Mouse (Mus musculus) gastrocnemius, adult 18-20 months (tissue): ENCODE results near the gene Cys1. TPM values are rescaled to one million over a fixed set of nuclear protein-coding genes. Genes with fewer than 3 reads are reported as not detected.
"Not testable (repeated sequence)": the region's sequence is repeated elsewhere in the genome, so short reads cannot be mapped to it uniquely, and the experiment has no call there.

Source experiments
- DNase-seq: peaks from one replicate; pipeline ENCODE4 v3.0.0; 2021; ENCODE audit warnings: low spot score
- long read RNA-seq, 2 experiments: library from polyadenylated mRNA; stranded (forward); transcript quantifications; one replicate each; pipeline ENCODE4 v2.0.0; 2021
- total RNA-seq, 2 experiments: library from RNA; stranded (reverse); gene quantifications; 2 replicates each; pipeline ENCODE4 v1.2.3; 2021

Cys1 gene
- 1 to 10 TPM; 1.7 to 2.7 TPM for total RNA-seq
- long read RNA-seq, experiment 1, result 0 reads
- long read RNA-seq, experiment 2, partial matches to known transcripts, result 0 of 3 reads
- long read RNA-seq, experiment 2, other reads (novel, unspliced or antisense), result 1 of 3 reads

DNA sequence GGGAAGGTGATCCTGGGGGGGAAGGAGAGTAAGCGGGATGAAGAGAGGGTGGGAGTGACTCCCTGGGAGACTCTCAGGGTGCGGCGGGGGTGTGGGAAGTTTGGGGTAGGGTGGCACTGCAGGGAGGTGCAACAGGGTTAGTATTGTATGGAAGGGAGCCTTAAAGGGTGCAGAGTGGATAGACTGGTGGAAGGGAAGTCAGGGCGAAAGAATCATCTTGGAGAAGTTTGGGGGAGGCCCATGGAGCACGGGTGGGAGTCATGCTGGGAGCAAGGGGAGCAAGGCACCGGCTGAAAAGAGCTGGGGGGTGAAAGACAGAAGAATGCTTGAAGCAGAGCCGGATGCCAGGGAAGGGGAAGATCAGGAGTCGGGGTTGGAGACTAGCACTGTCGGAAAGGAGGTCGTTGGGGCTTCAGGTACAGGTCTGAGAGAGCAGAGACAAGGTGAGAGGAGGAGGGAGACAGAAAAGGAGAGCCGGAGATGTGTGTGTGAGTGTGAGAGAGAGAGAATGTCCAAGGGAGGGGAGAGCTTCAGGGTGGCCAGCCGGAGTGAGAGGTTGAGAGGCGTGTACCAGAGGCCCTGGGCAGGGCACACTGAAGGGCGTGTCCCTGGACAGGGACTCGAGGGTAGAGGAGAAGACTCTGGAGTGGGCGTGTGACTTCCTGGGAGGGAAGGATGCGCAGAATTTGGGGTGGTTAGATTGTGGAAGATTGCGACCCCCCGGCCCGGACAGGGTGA, at the start of gene Cys1:
Cys1 (minus strand) TSS at position 528 of the 738 bp plus-strand sequence.
- peak; percentile 20 for DNase-seq

DNA sequence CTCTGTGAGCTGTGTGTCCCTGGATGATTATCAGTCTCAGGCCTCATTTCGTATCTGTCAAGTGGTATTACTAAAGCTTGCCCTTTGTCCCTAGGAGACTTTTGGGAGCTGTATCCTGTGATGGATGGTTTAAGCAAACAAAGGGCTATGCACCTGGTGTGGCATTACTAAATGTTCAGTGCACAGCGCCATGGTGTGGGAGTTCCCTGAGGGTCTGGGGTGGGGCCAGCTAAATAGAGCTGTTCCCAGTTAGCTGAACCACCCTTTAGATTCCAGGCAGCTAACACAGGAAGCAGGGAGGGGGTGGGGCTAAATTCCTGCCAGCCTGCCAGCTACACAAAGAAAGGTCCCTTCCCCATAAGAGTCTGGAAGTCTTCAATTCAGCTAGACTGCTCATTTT, 42.8 kb upstream of the Cys1 start:
- DNase-seq, result no peak

DNA sequence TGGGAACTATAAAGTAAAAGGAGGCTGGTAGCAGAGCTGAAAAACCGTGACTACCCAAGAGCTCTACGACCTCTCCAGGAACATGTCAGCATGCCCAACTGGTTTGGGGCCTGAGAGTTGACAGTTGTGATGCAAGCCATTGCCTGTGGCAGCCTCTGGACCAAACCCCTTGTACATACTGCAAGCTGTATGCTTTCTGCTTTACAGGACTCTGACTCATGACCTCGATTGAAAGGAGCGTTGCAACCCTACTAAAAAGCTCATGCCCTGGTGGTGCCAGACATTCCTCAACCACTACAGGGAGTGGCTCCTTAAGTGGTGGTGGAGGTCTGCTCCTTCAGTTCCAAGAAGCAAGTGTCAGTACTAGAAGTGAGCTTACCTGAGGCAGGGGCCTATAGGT, 42.2 kb upstream of the Cys1 start:
- DNase-seq, result no peak

DNA sequence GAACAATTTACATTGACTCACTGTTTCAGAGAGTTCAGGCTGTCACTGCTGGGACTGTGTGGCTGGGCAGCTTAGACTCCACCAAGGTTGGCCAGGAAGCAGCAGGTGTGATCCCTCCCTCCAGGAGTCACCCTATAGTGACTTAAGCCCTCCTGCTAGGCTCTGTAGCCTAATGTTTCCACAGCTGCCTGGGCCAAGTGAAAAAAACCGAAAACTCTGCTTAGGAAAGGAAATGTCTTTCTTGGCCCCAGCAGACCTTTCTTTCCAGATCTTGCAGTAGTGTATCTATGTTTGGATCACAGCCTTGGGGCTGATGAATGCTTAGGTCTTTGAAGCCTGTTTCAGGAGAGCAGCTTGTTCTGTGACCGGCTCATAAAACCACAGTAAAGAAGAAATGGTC, 41.8 kb upstream of the Cys1 start:
- no peak for DNase-seq

DNA sequence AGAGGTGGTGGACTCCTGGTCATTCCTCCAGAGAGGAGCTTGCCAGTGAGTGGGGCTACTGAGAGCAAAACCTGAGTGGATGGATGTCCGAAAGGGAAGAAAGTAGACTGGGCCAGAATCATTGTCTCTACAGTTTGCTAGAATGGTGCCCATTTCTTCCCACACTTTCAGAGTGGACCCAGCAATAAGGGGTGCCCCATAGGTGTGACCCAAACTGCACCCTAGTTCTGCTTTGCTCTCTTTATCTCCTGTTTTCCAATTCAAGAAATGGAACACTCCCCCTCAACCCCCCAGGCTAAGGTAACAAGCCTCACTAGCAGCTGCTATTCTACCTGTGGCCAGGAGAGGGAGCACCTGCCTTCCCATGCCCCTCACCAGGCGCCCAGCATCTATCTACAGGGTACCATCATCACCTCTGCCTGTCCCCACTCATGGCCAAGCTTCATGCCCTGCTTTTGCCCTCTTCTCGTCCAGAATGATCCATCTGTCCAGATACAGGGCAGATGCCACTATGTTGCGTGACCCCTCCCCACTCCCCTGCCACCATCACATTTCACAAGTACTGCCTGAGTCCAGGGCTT, 35.2 kb upstream of the Cys1 start:
- DNase-seq, result no peak

DNA sequence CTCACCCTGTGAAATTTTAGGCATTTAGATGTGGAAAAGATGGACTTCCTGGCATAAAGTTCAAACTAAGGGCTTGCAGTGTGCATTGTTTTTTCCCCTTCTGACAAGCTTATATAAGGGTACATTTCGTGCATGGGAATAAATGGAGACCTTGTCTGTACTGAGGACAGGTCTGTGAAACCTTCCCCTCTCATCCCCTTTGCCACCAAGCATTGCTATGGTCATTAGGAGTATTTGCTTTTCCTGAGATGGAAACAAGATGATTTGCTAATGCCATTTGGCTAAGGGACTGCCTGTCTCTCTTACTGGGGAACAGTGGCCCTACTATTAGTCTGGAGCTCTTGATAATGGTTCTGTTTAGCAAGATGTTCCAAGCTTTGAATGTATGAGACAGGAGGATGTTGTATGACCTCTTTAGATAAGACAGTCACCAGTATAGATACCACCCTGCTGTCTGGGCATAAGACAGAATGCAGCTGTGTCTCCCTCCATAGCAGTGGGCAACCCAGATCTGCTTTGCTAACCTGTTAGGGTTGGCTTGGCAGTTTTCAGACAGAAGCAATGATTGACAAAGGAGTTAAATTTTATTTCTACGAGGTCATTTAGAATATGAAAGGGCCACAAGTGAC, 33.8 kb upstream of the Cys1 start:
- no peak for DNase-seq

DNA sequence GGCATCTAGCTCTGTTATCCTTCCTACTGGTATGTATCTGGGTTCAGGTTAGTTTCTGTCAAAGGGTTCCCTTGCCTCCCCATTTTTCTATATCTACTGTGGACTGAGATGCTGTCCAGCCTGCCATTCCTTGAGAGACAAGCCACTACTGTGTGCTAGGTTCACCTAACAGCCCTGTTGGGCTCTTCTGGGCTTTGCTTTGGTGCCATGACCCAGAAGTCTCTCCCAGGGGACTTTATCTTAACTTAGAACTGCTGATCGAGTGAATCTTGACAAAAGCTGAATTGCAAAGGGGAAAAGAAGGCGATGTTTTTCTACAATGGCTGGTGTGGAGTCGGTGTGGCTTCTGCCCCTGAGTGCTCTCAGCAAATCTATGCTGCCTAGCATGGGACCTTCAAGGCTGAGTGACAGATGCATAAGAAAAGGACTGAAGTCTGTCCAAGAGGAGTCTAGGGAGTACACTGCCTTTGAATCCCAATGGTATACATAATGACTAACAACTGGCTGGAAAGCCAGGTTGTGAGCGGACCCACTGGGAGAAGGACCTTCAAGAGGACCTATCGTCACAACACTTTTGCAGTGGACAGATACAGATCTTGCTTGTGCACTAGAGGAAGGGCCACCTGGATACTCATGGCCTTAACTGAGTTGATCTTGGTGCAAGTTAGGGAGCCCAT, 33.1 kb upstream of the Cys1 start:
- DNase-seq, result no peak

DNA sequence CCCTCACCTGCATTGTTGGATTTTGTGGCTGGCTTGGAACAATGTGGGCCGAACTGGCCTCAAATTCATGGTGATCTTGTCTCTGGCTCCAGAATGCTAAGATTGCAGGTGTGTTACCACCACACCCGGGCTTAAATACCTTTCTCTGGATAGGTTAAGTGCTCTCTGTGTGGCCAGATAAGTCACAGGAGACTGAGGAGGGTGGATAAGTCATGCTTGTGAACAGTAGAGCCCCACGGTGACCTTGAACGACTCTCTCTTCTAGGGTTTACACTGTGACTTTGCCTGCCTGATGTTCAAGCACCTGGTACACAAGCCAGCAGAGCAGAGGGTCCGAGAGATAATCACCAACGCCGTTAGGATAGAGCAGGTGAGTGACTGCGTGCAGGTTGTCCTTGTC, 30.8 kb upstream of the Cys1 start:
- DNase-seq, result no peak

DNA sequence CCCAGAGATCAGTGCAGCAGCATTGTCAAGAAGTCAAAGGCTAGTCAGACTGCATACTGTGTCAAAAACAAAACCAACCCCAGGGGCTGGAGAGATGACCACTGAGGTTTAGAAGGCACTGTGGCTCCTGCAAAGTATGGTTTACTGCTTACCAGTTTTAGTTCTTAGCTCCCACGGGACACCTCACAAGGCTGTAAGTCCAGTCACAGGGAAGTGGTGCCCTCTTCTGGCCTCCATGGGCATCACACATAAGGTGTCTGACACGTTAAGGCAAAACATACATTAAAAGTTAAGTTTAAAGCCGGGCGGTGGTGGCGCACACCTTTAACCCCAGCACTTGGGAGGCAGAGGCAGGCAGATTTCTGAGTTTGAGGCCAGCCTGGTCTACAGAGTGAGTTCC, 29.1 kb upstream of the Cys1 start:
- no peak for DNase-seq

DNA sequence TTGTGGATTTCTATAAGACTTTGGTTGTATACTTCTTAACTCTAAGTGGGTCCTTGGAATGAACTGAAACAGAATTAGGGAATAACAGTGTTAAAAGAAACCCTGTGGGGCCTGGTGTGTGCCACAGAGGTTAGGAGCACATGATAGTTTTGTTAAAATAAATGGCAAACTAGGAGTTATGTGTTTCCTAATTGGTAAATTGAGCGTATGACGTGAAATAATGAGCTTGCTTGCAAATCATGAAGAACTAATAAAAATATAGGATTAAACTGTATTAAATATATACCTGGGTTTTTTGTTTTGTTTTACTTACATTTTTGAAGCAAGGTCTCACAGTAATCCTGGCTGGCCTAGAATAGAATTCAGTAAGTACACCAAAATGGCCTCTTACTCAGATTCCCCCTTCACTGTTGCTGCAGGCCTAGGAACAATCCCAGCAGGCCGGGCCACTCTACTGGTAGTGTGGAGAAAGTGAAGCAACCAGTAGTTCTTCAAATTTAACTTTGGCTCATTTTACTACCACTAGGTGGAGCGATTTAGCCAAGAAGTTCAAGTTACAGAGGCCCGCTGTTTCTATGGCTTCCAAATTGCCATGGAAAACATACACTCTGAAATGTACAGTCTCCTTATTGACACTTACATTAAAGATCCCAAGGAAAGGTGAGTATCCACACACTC, 28.4 kb upstream of the Cys1 start:
- peak; percentile 73 for DNase-seq

DNA sequence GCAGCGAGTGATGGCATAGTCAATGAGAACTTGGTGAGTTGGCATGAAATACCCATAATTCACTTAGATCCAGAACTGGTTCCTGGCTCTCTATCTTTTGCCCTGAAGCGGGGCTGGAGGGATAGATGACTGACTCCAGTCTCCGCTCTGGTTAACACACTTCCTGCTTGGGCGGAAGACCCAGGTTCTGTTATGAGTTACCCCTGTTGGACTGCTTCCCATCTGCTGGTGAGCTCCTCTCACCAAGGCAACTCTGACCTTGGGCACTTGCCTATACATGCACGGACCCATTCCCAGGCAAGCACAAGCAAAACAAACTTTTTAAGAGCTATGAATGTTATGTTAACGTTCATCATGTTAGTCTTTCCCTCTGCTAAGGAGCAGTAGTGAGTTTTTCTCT, 27.8 kb upstream of the Cys1 start:
- no peak for DNase-seq

DNA sequence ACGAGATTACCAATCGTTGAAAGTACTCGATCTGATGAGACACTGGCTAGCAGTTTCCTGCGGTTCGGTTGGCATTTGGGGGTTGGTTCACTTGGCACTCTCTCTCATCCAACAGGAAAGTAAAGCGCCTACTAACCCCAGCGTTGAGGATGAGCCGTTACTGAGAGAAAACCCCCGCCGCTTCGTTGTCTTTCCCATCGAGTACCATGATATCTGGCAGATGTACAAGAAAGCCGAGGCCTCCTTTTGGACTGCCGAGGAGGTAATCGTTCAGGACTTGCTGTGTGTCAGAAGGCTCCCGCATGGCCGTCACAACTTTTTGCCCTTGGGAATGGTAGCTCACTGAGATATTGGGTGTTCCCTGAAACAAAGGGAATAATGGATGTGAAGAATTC, 27.2 kb upstream of the Cys1 start:
- DNase-seq, result no peak

DNA sequence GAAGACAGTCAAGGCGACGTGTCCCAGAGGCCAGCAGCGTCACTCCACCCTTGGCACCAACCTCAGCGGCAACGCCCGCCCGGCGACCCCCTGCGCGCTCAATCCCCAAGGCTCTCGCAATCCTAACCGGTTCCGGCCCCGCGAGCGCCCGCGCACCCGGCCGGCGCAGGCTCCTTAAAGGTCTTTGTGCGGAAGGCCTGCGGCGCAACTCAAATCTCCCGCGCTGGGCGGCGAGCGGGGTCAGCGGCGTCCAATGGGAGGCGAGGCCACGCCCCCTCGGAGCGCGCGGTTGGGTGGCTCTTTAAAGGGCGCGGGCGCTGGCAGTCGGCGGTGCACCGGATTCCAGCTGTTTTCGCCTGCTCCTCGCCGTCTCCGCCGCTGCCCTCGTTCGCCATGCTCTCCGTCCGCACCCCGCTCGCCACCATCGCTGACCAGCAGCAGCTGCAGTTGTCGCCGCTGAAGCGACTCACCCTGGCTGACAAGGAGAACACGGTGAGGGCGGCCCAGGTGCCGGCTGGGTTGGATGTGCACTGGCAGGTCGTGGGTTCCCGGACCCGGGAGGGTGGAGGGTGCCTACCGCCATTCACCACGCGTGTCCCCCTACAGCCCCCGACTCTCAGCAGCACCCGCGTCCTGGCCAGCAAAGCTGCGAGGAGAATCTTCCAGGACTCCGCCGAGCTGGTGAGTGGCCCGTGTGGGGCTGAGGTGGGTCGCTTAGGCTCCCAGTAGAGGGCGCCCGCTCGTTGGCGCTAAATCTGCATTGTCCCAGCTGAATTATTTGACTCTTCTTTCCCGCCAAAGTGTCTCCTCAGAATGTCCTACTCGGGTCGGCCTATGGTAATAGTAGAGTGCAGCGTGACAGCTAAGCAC, 26.6 kb upstream of the Cys1 start, which contains the start of gene Rrm2:
Rrm2 (plus strand) TSS at position 288 of the 870 bp plus-strand sequence.
- peak; percentile 92 for DNase-seq

DNA sequence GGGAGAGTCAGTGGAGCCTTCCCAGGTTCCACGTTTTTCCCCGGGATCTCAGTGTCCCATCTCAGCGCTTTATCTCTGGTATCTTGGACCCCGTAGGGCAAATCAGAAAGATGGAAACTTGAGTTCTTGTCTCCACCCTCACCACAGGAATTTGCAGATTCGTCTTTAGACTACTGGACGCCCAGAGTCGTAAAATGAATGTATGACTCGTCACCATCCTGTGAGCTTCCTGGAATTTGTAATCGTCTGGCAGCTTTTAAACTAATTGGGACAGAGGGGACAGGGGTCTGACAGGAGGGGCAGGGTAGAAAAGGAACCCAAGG, 25.8 kb upstream of the Cys1 start:
- no peak for DNase-seq

DNA sequence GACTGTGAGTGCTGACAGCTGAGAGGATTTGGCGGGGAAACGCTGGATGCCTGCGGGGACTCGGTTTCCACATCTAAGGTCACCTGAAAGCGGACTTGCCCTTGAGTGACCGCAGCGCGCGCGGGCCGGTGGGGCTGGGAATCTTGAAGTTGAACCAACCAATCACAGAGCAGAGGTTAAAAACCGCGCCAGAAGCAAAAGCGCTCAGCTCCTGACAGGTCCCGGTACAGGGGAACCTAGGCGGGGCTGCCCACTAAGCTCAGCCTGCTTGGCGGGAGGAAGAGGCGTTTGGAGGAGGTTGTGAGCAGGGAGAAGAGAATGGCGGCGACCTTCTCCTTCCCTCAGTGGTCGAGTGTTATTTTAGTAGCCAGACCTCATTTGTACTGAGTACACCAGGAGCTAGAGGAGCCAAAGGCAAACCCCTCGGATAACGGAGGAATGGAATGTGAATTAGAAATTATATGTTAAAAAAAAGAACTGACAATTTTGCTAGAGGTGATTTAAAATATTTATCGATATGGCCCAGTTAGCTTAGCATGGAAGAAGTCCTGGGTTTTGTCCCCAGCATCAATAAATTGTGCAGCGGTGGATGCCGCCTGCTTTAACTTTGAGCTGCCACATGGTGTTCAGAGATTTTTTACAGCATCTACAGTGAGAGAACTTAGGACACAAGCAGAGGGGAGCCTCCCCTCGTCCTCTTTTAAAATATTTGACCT, 25.3 kb upstream of the Cys1 start:
- DNase-seq, result no peak

DNA sequence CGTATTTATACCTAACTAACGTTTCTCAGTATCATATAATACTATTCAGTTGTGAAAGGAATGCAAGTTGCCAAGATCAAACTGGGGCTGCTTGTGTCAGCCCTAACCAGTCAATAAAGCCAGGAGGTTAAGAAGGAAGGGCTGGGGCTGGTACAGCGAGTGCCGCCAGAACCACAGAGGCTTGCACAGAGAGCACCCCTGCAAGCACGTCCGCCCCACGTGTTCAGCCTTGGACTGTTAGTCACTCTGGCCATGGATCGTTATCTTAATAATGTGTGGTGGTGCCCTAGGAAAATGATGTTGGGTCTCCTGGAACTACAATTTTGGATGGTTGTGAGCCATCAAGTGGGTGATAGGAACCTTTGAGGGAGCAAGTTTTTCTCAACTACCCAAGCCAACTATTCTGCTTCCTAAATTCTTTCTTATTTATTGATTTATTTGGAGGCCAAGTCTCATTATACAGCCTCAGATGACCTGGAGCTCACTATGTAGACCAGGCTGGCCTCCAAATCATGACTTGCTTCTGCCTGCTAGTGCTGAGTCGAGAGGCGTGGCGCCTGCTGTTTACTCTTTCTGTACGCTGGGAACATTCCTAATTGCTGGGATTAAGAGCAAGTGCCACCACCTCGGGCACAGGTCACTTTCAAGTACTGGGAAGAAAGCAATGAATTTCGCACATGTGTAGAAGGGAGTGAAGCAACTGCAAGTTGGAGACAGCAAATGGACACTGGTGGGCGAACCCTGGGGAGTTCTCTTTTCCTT, 24.1 kb upstream of the Cys1 start:
- DNase-seq, result no peak

DNA sequence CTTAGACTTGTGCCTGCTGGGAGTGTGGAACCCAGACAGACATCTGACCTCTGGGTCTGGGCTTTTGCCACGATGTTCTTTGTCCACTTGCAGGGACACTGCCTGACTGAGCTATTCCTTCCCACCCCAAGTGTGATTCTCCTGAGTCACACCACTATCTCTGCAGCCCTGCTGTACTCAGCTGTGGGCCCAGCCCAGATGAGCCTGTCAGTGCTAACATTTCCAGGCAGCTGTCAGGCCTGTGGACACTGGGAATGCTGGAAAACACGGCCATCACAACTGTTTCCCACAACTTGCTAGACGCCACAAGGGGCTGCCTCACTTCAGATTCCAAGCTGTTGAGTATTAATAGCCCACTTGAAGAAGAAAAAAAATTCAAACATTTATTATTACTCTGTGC, 21.4 kb upstream of the Cys1 start:
- DNase-seq, result no peak

DNA sequence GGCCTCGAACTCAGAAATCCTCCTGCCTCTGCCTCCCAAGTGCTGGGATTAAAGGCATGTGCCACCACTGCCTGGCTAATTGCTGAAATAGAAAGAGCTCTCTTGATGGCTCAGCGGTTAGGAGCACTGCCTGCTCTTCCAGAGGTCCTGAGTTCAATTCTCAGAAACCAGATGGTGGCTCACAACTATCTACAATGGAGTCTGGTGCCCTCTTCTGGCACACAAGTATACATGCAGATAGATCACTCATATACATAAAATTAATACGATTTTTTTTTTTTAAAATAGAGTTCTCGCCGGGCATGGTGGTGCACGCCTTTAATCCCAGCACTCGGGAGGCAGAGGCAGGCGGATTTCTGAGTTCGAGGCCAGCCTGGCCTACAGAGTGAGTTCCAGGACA, 20.0 kb upstream of the Cys1 start:
- DNase-seq, result not testable (repeated sequence)

DNA sequence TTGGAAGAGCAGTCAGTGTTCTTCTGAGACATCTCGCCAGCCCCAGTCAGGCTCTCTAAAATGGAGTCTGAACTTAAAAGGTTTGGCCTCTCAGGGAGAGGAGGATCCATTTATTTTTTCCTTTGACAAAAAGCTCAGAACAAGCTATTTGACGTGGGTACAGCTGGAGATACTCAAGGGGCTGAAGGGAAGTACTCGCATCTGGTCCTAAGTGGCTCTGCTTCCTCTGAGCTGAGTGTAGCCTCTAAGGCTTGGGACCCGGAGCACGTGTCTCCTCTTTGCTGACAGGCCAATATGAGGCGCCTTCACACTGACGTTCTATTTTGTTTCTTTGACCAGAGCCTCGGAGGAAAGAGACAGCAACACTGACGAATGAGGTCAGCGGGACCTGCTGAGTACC, 18.0 kb upstream of the Cys1 start:
- DNase-seq, result no peak
